Mouse (Mus musculus) cortical plate, adult 2 months (tissue): Measurements from ENCODE around the gene Ttc1.

Source experiments
- CTCF ChIP-seq: fragments of 200-500 bp; IDR thresholded peaks from 2 replicates; pipeline ENCODE4 v1.5.1; 2011; ENCODE audit warnings: mild to moderate bottlenecking, control low read depth, low read length; ENCODE audit not compliant: insufficient read depth; ENCODE audit errors: extremely low read depth
- POLR2A ChIP-seq: fragments of 200-500 bp; IDR thresholded peaks from 2 replicates; pipeline ENCODE4 v1.6.1; 2011; ENCODE audit warnings: mild to moderate bottlenecking, low read length, control low read depth; ENCODE audit not compliant: insufficient read depth; ENCODE audit errors: extremely low read depth

DNA sequence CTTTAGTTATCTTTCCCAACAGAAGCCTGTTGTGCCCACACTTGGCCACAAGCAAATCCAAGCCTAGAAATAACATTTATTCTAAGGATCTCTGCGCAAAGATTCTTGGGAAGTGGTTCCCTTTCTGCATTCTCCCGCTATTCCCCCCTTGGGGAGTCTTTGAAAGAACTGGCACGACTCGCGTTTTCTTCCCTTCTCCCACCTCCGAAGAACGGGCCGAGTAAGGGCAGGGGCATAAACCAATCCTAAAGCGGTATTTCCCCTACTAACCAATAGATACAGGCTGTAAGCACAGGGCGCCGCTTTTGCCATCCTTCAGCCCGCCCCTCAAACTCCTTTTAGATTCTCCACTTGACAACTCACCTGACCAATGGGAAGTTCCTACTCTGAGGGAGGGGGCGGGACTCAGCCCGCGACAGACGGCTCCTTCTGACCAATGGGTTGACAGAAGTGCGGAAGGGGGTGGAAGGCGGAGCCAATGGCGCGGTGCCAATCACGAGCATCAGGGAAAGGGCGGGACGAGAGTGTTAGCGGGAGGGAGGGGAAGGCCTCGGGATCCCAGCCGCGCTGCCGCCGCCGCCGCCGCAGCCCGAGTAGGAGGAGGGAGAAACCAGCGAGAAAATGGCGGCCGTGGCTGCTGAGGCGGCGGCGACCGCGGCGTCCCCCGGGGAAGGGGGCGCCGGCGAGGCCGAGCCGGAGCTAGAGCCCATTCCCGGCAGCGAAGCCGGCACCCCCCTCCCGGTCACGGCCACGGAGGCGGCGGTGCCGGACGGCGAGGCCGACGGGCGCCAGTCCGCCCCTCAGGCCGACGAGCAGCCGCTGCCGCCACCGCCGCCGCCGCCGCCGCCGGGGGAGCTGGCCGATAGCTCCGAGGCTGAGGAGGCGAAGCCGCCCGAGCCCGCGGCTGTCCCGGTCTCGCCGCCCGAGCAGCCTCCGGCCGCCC, 66.1 kb downstream of the Ttc1 start, which contains the start of gene Pwwp2a:
- TF ChIP-seq POLR2A (peak; percentile 46; the same call in 1 of the 2 replicates), CTCF (no peak)
